Mouse (Mus musculus): ENCODE data around the gene Nfic.

Gene Nfic

DNA sequence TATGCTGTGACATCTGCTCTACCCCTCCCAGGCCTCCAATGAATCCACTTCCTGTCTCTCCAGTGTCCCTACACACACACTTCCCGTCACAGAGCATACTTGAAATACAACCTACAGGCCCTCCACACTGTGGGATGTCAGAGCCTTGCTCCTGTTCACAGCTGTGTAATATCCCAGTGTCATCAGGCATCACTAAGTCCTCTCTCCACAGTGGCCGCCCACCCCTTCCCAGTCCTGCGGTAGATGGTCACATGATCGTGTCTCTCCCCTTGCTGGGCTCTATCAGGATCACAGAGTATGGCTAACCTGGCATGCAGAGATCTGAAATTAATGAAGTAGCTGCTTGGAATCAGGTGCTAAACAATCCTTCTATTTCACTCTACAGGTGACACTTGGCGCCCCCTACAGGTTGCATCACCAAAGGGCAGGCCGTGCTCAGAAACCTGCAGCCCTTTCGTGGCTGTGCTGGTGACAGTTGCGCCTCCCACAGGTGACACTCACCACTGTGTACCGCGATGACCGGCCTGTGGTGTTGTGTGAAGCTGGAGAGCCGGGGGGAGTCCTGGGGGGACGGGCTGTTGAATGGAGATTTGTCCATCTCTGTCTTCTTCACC lies 49.7 kb downstream of the Nfic start:
- DNase-seq (ENCODE audit: low read depth, low spot score) = peak; percentile 57

- no peak for DNase-seq (ENCODE audit: low read depth, low spot score)
Observed at GRCm38 (mm10) chr10:81404720-81405119, 50.7 kb downstream of the Nfic start.

GRCm38 (mm10) chr10:81404082-81404481 lies 51.4 kb downstream of the Nfic start:
- no peak for DNase-seq (ENCODE audit: low read depth, low spot score)

GRCm38 (mm10) chr10:81403511-81403910 lies 51.9 kb downstream of the Nfic start:
- DNase-seq (ENCODE audit: low read depth, low spot score) = no peak

DNA sequence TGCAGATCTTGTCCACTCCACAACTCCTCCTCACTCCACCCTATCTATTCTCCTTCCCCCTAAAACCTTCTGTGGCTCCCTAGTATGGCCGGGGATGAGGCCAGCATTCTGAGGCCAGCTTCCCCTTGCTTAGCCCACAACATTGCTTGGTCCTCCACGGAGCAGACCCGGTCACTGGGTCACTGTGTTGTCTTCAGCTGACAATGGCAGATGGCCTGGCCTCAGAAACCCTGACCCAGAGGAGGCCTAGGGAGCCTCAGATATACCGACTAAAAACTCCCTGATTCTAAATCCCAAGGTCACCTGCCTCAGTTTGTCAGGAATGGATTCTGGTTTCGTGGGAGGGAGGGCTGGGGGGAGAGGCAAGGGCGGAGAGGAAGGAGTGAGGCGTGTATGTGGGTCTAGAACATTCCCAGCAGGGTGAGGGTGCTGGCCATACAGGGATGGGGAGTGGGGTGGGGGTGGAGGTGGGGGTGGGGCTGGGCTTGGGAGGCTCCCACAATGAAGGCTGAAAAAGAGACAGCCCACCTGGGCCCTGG lies 53.1 kb downstream of the Nfic start:
- no peak for DNase-seq (ENCODE audit: low read depth, low spot score)

DNA sequence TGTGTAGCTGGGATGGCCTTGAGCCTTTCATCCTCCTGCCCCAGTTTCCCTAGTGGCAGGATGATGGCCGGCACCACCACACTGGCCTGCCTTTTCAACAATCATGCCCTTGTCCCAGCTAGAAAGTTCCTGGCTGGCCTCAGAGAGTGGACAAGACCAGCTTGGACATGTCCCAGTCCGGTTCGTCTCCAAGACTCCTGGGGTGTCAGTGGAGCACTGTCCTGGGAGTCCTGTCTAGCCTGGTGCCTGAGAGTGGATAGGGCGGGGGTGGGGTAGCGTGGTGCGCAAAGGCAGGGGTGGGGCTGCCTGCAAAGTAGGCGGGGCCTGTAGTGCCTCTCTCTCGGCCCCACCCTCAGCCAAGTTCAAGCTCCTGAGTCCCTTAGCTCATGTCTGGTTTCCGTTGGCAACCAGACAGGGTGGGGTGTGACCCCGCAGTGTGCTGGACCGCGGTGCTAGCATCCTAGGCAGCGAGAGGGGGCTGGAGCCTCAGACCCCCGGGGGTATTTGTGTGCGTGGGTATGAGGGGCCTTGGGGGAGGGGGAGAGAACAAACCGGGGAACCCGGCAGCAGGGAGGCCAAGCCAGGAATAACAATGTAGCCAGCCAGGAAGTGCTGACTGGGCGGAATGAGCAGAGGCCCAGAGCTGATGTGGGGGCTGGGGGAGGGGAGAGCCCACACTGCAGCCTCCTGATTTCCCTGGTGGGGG lies 53.8 kb downstream of the Nfic start:
- DNase-seq (ENCODE audit: low read depth, low spot score) = peak; percentile 57

DNA sequence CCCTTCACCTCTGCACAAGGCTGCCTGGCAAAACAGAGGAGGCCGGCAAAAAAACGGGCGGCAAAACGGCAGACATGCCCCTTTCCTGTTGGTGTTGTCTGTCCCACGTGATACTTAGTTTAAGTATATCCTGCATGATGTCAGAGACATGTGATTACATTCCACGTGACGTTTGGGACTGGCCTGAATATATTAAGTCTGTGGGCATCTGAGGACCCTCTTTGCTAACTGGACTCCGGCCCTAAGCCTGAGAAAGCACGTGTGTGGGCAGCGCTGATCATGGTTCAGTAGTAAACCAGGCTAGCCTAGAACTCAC lies 54.3 kb downstream of the Nfic start:
- DNase-seq (ENCODE audit: low read depth, low spot score) = no peak

GRCm38 (mm10) chr10:81400371-81401204 lies 54.8 kb downstream of the Nfic start:
- no peak for DNase-seq (ENCODE audit: low read depth, low spot score)

DNA sequence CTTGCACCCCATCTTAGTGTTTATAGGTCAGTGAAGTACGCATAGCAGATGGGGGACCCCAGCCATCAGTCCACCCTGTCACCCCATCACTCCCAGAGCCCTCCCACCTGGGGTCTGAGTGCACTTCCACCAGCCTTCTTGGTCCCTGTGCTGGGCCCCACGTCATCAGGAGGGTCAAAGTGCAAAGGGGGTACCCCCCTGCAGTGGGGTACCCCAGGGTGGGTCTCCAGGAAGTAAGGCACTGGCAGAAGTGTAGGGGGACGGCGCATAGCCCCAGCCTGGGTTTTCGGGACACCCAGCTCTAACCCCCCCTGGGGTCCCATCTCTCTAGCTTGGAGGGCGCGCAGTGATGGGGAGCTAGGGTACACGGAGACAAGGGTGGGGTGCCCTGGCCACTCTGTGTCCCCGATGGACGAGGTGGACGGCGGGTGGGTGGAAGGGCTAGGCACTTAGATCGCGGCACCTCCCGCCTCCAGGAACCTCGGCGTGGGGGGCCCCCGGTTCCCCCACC lies 55.6 kb downstream of the Nfic start:
- DNase-seq (ENCODE audit: low read depth, low spot score) = no peak

DNA sequence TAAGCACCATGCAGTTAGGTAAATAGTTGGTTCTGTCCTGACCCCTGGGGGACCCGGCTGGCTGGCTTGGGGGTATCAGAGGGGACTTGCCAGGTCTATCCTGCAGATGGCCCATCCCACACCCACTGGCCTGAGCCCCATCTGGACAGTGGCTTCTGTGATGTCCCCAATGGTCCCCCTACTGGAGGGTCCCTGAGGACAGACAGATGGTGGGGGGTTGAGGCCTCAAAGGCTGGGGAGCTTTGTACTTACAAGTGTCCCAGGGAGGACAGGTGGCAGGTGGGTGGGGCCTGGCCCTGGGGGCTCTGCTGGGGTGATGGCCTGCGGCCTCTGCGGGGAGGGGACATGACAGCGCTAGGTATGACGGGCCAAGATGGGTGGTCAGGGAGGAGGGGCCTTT lies 56.1 kb downstream of the Nfic start:
- no peak for DNase-seq (ENCODE audit: low read depth, low spot score)

DNA sequence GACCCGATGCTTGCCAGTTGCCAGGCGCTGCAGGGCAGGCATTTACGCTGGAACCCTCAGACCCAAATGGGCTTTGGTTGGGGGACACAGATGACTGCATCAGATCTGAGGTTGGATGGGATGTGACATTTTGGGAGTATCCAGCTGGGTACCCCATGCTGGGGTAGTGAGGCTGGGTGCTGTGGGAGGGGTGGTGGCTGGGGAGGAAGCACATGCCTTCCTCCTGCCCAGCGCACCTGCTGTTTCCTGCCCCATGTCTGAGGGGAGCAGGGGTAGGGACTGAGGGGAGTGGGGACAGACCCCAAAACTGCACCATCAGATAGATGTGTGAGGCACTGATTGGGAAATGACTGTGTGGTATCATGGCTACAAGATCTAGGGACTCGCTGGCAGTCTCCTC lies 58.7 kb downstream of the Nfic start:
- DNase-seq (ENCODE audit: low read depth, low spot score) = no peak

DNA sequence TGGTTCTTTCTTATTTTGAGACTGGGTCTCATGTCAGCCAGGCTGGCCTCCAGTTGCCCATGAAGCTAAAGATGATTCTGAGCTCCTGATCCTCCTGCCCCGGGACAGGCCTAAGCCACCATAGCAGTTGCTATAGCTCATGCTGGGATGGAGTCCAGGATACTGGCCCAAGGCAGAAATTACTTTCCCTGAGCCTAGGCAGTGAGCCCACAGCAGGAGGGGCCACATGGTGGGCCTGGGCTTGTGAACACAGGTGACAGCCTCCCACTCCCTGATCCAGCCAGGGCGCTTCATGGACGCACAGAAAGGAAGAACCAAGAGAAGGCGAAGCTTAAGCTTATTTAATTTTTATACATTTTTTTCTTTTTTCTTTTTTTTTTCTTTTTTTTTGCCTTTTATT lies 59.6 kb downstream of the Nfic start:
- no peak for DNase-seq (ENCODE audit: low read depth, low spot score)

GRCm38 (mm10) chr10:81395127-81395526 lies 60.3 kb downstream of the Nfic start:
- peak; percentile 76 for DNase-seq (ENCODE audit: low read depth, low spot score)

DNA sequence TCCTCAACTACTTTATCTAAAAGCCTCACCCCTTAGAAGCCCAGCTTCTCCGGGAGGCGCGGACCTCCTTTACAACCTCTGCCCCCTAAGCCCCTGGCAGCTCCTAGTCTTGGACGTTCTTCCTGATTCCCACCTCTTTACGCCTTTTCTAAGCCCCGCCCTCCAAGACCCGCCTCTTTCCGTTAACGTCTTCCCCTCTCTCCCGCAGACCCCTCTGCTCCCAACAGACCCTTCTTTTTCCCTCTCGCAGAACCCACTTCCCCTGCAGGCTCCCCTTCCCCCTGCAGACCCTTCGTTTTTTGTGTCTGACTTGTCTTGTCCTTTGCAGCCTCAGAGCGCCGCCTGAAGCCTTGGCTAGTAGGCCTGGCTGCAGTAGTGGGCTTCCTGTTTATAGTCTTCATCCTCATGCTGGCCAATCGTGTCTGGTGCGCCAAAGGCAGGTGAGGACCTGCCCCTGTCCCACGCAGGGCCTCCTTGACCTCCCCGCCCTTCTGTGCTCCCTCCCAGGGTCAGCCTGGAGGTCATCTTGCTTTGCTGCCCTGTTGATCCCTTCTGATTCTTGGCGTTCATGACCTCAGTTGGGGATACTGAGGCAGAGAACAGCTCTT lies 61.9 kb downstream of the Nfic start:
- DNase-seq (ENCODE audit: low read depth, low spot score) = no peak

- no peak for DNase-seq (ENCODE audit: low read depth, low spot score)
Observed at GRCm38 (mm10) chr10:81392781-81393185, 62.7 kb downstream of the Nfic start, which contains the start of gene Smim24. Gene Smim24 (plus strand): TSS chr10:81393051.

DNA sequence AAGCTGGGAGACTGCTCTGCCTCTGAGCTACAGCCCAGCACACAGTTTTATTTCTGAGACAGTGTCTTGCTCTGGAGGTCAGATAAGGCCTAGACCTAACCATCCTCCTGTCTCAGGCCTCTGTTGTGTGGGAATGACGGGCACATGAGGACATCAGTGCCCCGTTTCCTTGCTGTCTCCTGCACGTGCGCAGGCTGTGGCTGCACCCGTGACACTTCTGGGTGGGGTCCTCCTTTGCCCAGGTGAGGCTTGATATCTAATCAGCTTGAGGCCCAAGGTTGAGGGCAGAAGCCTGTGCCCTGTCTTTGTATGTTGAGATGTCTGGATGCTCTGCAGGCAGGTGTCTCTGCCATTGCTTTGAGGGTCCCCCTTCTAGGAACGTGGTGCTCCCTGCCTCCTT lies 63.2 kb downstream of the Nfic start:
- no peak for DNase-seq (ENCODE audit: low read depth, low spot score)

DNA sequence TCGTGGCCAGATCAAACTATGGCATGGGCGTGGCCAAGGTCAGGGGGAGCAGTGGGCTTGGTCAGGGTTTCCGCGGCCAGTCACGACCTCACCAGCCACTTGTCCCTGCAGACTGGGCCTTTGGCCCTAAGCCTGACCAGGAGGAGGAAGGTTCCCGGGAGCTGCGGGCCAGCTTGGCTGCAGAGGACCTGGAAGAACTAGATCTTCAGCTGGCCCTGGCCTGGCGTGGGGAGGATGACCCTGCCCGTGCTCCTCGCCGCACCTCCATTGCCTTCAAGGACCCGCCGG lies 64.8 kb downstream of the Nfic start:
- DNase-seq (ENCODE audit: low read depth, low spot score) = no peak

DNA sequence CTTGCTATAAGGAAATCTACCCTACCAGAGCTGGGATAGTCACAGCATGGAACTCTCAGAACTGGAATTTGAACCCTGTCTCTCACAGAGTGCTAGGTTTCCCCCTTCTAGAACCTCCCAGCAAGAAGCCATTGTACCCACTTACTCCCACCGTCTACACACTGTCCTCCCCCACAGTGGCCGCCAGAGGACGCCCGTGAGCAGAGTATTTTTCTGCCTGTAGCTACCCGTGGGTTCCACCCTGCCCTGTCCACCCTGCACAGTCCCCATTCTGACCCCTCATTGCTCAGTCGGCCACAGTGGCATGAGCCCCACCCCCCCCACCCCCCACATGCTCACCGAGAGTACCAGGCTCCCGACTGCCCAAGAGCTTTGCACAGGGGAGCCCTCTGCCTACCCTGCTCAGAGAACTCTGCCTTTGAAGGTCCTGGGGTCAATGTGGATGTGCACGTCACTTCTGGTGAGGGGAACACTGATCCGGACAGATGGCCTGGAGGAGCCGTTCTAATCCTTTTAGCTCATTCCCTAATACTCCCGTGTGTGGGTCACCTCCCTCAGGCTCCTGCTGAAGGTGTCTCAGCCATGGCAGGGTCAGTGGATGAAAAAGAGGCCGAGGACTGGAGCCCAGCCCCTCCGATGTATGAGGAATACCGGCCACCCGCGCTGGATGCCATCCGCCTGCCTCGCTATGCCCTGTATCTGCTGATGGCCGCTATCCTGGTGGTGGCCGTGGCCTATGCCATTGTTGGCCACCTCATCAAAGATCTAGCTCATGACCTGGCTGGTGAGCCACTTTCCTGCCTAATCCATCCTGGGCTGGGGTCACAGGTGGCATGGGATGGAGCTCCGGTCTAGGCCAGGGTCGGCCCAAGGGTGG lies 65.4 kb downstream of the Nfic start:
- DNase-seq (ENCODE audit: low read depth, low spot score) = peak; percentile 75

DNA sequence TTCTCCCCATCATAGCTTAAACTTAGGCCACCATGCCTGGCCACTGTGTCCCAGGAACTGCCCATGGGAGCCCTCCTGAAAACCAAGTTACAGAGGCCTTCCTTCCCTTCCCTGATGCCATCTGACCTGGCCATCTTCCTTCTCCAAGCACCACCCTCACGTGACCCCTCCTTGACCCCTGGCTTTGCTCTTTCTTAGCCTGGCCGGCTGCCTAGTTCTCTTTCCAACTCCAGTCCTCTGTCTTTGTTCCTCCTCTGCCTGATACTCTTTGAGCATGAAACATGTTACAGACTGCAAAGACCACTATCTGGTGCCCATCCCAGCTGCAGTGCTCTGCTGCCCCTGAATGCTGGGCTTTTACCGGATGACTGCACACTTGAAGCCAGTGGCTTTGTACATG lies 66.1 kb downstream of the Nfic start:
- peak; percentile 45 for DNase-seq (ENCODE audit: low read depth, low spot score)

DNA sequence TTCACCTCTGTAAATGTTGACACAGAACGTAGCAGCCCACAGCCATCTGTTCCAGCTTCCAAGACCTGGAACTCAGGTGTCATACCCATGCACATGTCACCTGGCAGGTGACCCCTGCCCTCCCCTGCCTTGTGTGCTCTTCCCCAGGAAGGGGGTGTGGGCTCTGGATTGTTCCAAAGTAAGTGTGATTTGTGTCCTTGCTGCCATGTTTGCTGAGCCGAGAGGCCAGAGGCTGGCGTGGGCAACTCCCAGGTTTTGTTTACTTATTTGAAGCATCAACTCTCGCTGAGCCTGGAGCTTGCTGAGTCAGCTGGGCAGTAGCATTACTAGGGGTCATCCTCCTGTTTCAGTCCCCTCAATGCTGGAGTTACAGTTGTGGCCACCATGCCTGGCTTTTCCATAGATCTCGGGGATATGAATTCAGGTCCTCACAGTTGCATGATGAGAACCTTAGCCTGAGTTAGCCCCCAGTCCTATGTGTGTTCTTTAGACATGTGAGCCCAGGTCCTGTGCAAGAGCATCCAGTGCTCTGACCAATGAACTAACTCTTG lies 66.9 kb downstream of the Nfic start, which contains the start of gene Gm48552:
Gene Gm48552, plus strand, starts transcription at position 501 of the 551 bp plus-strand sequence.
- DNase-seq (ENCODE audit: low read depth, low spot score) = no peak

GRCm38 (mm10) chr10:81387716-81388115 lies 67.7 kb downstream of the Nfic start:
- DNase-seq (ENCODE audit: low read depth, low spot score) = no peak

Data from 3T3-L1 (cell line).